Mouse (Mus musculus) spleen, embryonic (tissue): Measurements from ENCODE around the gene Gdap2.

Experiments
- CTCF ChIA-PET: fragments of 350-600 bp; sonication (Branson Sonifier 250); formaldehyde crosslinking; loops from one replicate; lab custom pipeline; 2022; lab: Charles Lee

Gdap2 gene

DNA sequence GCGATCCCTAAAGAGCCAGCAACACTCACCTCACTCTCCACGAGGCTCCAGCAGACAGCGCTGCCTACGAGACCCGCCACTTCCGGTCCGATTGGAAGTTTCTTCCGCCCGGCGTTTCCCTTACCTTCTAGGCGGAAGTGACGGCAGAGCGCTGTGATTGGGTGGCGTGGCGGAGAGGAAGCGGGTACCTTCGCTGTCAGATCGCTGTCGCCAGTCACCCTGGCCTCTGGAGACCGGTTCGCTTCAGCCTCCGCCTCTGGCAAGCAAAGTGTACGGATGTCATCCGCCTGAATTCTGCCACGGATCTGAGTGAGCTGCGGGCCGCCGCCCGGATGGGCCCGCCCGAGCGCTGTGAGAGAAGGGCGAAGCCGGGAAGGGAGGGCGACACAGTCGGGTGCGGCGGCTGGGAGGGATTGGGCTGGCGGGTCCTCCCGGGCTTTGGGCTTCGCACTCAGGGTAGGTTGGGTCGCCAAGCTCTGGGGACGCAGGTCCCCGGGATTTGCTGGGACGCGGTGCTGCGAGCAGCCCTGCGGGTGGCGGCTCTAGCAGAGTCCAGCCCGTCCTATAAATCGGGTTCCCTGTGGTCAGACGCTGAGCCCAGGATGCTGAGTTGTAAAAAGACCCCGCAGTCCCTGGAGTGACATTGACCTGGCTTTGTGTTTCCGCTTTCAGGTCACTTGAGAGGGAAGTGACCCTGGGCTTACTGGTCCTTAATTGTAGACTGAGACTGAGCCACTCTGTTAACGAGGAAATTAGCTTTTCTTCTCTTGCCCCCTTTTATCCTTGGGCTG is at the start of gene Gdap2, which contains the start of gene Wdr3:
Gene Gdap2 (plus strand): TSS at position 67 of the 791 bp plus-strand sequence.
Gene Wdr3 (minus strand): TSS at position 93 of the 791 bp plus-strand sequence.
- CTCF ChIA-PET: interaction anchor here (0.5 to 0.6 kb wide), 2 partner anchors 280 to 399 kb away, joined by 3 to 5 read pairs; no protein-coding TSS in a partner anchor

DNA sequence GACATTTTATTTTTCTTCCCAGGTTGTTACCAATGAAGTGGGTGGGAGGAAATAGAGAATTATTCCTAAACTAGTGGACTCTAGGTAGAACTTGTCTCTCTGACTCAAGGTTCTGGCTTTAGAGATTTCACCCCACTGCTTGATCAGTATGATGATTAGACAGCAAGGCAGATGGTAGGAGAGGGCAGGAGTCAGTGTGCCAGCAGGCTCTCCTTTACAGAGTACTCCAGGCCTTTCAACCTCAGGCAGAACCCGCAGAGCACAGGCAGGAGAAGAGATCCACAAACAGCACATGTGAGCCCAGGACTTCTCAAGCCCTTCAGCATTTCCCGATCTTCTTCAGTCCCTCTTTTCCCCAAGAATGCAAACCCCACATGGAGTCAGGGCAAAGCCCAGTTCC is 43.5 kb upstream of the Gdap2 start:
- CTCF ChIA-PET: no interaction called here

DNA sequence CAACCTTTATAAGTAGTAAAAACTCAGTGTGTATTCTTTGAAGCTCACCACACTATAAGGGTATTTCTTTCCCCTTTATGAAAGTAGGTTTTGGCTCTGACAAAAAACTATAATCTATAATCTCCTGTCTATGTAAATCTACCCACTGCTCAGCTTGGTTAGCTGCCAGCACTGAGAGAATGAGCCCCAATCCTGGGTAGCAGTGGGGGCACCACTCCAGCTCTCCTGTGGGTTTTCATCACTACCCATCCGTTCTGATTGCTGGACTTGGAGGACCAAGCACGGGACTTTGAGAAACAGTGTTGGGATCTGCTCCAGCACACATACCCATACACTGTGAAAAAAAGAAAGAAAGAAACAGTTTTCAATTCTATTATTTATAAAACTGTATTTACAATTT is 40.2 kb upstream of the Gdap2 start:
- CTCF ChIA-PET: no interaction called here

DNA sequence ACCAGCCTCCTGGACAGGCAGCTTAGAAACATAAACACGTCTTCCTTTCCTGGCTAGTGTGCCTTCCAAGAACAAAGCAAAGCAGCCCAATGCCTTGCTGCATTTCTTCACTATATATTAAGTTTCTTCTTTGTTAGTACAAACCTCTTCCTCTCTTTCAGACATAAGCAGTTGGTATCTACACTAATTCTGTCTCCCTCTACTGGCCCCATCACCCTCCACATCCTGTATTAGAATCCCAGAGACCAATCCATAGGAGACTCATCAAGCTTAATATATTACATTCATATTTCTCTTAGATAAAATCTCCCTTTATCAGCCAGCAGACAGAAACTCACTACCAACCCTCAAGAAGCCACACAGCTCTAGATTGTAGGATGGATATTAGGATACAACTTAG is 39.7 kb upstream of the Gdap2 start:
- CTCF ChIA-PET: no interaction called here

DNA sequence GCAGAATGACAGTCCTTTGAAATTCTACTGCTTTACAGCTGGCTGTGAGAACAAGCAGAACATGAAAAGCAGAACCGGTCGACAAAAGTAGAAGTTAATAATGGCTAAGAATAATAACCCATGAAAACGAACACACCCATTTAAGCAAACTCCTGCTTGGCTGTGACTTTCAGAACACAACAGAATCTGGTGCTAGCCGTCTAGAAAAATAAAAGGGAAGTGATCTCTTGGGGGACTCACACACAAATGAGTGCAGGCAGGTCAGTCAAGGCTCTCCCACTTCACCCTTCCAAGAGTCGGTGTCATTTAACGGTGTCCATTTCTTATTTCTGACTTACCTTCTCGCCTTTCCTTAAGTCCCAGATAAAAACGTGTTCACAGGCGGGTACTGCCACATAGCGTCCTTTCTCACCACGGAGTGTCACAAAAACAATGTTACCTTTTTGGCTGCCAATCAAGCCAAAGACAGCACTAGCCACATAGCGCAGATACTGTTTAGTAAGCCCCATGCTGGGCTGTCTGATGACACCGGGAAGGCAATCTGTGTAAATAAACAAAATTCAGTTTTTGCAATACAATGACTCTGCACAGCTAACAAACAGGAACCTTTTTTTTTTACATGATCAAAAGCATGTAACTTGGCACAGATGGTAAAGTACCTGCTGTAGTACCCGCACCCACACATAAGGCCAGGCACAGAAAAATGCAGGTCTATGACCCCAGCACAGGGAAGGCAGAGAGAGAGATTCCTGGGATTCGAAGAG is 1.3 kb upstream of the Gdap2 start:
- CTCF ChIA-PET: no interaction called here

DNA sequence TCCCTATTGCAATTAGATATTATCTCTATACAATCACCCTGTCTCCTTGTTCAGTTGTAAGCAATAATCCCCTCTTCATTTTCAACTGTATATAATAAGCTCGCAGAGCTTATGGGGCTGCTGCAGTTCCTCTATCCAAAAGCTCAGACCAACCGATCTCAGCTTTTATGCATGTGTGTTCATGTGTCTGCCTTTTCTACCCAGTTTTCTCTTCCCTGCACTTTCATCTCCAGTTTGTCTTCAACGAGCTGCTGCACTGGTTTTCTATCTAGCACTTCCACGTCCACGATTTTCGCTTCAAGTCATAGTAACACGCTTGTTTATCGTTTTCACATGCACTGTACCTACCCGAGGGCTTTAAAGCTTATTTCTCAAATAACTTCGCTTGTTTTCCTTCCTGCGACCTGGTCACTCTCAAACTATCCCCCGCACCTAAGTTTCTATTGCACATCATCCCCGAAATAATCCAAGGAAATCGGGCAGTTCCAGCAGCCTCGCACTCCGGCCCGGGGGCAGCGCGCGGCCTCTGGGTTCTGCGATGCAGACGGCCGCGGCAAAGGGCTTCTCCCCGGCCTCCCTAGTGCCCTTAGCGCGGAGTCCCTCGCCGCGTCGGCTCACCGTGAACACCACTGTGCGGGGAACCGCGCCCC is 391 bp upstream of the Gdap2 start:
- CTCF ChIA-PET: no interaction called here

DNA sequence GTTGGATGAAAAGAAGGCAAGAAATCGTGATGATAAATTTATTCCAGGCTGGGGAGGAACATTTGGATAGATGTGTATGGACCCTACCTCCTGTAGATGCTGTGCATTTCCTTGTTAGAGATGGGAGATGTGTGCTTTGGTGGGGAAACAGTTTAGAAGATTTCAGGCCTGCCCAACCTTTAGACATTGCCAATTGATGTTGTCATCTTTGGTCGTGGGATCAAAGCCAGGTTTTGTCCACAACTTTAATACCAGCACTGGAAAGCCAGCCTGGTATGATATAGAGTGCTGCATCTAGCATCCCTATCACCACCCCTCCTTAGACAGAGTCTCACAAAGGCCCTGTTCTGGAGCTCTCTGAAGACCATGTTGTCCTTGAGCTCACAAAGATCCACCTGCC is 1.4 kb downstream of the Gdap2 start:
- CTCF ChIA-PET: interaction anchor here (0.5 to 0.6 kb wide), 2 partner anchors 279 to 398 kb away, joined by 3 to 5 read pairs; no protein-coding TSS in a partner anchor

DNA sequence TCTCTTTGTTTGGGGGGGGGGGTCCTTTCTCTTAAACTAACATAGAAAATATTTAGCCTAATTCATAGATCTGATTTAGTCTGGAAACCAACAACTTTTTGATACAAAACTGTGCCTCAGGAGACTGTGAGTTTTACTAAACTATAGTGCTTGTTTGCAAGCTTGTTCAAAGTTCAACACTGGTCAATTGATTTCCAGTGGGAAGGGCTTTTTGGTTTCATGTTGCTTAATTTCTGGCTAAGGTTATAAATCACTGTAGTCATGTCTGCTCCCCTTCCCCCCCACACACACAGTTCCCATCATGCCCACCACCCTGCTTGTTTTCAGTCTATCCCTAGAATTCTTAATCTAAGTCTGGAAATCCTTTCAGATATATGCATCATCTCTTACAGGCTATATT is 2.8 kb downstream of the Gdap2 start:
- CTCF ChIA-PET: interaction anchor here (0.6 to 0.7 kb wide), 3 partner anchors 9 to 991 kb away, joined by 5 to 10 read pairs (median 6); no protein-coding TSS in a partner anchor

DNA sequence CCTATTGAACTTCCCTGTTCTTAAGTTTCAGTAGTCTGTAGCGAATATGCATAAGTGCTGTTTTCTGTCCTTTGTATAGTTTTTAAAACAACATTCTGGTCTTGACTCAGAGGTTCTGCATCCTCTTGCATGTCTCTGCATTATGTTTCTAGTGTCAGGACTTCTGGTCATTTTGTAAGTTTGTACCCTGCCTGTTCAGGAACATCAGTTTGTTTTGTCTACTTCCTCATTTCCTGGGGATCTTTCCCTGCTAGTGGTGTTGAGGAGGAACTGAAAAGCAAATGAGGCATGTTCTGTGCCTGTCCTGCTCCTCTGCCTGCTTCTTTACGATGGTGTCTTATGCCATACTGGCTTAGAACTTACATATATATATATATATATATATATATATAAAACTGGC is 13.8 kb downstream of the Gdap2 start:
- CTCF ChIA-PET: interaction anchor here (0.6 kb wide), 1 partner anchor 8 kb away, joined by 3 read pairs; no protein-coding TSS in a partner anchor

DNA sequence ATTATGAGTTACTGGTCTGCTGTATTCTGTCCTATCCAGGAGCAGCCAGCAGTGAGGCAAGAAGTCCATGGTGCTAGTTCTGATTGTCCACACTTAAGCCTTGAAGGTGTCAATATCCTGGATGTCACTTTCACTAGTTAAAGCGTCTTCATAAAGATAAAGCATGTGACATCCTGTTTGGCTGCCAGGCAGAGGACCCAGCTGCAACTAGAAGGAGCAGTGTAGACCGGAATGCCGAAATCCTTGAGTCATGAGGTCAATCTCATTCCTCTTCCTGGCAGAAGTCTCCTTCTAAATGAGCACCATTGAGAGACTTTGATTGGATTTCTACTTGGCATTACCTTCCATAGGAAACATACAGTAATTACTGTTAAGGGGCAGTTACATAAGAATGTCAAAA is 18.3 kb downstream of the Gdap2 start:
- CTCF ChIA-PET: no interaction called here

DNA sequence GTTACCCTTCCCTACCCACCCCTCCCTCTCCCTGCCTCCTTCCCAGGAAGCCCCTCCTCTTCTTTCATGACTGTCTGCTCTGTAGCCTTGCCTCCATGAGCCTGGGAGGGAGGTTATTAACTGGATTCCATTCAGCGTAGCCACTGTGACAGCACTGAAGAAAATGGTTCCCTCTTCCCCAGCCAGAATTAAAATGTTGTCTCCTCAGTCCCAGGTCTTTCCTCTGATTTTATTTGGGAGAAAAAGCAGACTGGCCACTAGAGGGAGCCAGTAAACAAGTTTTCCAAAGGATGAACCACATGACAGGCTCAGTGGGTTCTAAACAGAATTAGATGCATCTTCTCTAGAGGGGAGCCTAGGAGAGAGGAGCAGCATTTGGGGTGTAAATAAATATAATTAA is 27.3 kb downstream of the Gdap2 start:
- CTCF ChIA-PET: no interaction called here

DNA sequence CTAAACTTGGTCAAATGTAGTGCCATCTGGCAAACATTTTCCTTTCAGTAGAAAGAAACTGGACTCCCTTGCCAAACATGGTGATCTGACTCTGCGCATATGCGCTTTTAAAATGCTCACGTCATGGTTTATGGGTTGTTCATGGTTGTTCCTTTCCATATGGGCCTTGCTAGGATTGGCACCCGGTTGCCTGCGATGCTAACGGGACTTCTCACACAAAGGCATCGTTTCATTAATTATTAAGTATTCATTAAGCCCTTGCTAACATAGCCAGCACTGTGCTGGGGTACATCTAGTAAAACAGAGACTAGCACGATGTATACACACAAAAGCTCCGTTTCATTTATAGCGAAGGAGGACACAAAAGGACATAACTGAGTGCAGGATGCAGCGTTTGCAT is 27.7 kb downstream of the Gdap2 start:
- CTCF ChIA-PET: no interaction called here

DNA sequence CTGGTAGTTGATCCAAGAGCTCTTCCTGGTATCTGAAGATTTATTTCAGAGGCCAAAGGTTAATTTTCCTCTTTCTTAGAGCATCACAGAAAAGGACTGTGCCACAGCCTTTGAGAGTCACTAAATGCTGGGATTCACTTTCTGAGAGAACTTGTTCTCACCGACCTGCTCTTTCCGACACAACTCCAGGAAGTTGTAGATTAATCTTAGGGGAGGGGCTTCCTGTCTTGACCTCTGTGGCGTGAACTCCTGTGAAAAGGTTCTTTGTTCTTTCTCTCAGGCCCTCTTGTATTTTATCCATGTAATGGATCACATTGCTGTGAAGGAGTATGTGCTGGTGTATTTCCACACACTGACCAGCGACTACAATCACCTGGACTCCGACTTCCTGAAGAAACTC is 32.0 kb downstream of the Gdap2 start:
- CTCF ChIA-PET: interaction anchor here (1.0 kb wide), 1 partner anchor 10 kb away, joined by 4 read pairs; no protein-coding TSS in a partner anchor

DNA sequence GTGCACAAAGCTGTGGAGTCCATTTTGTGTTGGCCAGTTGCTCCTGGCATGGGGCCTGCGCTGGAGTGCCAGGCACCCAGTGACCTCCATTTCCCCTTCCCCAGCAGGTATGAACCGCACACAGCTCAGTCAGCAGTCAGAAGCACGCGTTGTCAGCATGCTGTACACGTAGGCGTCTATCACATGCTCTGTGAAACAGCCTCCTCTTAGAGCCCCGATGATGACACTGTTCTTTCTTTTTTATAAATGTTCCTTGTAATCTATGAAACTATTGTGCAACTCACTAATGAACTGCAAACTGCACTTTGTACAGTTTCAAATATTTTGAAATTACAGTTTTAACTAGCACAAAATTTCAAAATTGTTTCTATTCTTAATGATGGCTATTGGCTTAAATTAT is 39.4 kb downstream of the Gdap2 start:
- CTCF ChIA-PET: no interaction called here

DNA sequence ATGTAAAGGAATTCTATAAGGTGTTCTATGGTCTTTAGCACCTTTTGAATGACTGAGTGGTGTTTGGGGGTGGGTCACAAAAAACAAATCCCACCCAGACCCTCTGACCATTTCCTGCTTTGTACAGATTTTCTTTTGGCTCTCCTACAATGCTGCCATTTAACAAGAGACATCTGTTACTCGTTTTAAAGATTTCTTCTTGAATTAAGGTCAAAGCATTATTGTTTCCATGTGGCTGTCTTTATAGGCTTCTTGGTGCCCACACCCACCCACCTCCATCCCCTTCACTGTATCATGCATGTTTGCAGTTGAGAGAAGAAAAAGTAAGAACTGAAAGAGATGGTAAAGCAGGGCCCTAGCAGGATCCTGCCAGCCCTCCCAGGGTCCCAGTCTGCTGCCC is 44.8 kb downstream of the Gdap2 start:
- CTCF ChIA-PET: no interaction called here

DNA sequence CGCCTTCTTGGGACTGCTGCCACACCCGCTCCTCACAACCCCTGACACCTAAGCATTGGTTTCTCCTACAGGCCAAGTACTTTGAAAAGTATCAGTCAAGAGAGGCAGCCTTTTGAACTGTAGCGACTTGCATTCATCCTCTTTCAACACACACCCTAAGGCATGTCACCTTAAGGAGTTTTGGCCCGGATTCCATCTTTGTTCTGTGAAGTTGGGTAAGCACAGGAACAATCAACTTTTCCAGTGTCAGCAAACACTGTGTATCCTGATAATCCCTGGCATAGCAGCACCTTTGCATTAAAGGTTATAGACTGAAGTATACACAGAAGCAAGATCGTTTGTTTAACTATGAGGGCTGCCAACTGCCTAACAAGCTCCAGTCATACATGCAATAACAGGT is 53.3 kb downstream of the Gdap2 start:
- CTCF ChIA-PET: no interaction called here

DNA sequence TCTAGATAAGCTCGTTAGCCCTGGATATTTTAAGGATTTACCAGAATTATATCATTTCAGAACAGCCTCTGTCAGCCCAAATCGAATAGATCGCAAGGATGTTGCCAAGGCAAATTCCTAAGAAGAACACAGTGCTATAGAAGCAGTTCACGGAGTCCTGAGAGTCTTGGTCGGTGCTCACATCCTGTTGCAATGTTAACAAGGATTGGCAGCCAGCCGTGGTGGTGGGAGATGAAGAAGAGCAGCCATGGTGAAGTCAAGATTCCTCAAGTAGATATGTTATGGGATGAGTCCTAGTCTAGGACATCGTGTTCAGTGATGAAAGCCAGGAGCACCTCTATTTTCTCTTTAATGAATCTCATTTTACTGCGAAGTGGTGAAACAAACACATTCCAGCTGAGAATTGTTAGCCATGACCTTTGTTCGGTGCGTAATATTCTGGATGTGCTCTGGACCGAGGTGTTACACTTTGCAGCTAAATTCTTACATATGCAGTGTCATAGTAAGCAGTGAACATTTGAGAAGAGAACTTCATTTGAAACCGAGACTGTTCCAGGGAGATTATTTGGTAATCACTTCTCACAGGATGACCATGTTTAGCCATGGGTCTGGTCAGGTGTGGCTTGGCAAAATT is 63.3 kb downstream of the Gdap2 start:
- CTCF ChIA-PET: no interaction called here

DNA sequence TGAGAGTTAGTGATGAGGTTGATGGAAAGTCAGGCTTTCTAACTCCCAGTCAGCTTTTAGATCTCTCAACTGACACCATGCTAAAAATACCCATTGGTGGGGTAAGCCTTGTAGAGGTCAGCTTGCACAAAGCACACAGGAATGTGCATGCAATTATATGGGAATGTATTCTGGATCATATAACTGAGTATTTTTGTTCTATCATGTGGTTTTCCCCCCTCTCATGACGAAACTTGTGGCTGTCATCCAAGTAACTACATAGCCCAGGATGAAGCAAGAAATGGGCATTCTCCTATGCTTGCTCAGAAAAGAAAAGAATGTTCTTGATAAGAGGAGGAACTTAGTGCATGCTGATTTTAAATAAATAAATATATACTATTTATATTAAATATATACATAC is 65.3 kb downstream of the Gdap2 start:
- CTCF ChIA-PET: no interaction called here

DNA sequence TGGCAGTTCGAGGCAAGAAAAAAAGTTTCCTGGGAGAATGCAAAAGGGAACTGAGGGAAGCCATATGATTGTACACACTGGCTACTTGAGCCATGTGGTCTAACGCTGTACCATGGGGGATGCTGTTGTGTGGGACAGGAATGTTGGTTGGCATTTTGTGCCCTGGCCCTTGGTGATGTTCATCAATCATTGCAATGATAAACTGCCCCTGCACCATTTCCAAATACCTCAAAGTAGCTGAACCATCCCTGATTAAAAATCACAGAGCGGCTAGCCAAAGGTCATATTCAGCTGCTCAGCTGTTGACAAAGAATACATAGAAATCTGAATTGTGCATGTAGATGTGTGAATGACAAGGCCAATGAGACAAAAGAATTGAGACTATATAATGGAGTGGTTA is 66.8 kb downstream of the Gdap2 start:
- CTCF ChIA-PET: no interaction called here

DNA sequence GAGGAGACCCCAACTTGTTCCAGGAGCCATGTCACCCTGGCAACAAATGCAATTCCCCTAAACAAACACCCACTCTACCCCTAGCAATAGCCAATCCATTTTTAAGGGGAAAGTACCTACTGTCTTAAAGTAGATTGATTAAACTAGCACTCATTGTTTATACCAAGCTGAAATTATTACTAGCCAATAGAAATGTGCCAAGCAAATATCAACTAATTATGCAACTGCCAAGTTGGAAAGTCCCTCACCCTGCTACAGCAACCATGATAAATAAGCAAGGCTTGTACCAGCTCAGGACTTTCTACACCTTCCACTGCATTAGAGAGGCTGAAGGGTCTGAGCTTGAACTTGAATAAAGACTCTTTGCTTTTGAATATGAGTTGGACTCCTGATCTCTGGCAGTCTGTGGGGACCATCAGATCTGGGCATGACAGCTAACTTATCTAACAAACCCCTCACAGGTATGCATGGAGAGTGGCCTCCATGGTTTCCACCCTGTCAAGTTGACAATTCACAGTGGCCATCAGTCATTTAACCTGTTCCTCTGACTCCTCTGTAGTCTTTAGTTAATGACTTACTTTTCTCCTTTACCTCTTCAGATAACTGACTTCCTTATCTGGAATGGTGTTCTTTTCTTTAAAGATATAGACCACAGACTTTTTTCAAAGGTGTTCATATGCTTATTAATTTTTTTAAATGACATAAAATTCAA is 74.7 kb downstream of the Gdap2 start:
- CTCF ChIA-PET: no interaction called here

DNA sequence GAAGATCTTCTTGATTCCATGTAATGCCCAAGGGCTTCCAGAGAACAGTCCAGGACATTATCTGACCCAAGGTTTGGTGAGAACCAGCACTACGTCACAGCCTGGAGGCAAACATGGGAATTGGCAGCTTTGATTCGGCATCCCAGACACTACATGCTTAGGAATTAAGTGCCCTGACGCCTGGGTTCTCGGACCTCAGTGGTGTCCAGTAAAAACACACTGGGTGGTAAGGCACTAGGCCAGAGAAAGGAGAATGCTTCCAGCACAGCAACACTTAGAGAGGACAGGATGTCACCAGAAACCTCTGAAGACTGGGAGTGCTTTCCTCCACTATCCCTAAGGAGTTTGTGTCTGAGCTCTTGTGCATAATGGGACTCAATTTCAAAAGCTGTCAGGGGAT is 80.0 kb downstream of the Gdap2 start:
- CTCF ChIA-PET: no interaction called here
